Mouse (Mus musculus) MEL (cell line): ENCODE results near the gene Serping1. TPM values are rescaled to one million over a fixed set of nuclear protein-coding genes. Genes with fewer than 3 reads are reported as not detected.

Experiments used
- DNase-seq: peaks from one replicate; pipeline ENCODE4 v3.0.0; 2011; ENCODE audit warnings: low read depth, low spot score
- H3K27ac ChIP-seq: 2 replicates; pipeline ENCODE4 v1.5.1; 2012; ENCODE audit warnings: low read depth, mild to moderate bottlenecking, control low read depth, low read length, moderate library complexity; ENCODE audit not compliant: control insufficient read depth
- H3K27me3 ChIP-seq, 2 experiments: fragments of 150-350 bp in 1 of 2; sonication (generic) in 1 of 2; 2 replicates each; pipeline ENCODE4 v1.6.1; 2012; ENCODE audit warnings: low read length in 2 of 2, mild to moderate bottlenecking in 2 of 2, improper control_type of control experiment in 1 of 2, moderate library complexity in 1 of 2; ENCODE audit not compliant: insufficient read depth in 2 of 2, control insufficient read depth in 1 of 2
- H3K36me3 ChIP-seq, 2 experiments: 2 replicates each; pipeline ENCODE4 v1.6.1; 2012 to 2014; ENCODE audit warnings: low read length in 2 of 2, improper control_type of control experiment in 1 of 2, inconsistent platforms in 1 of 2, mild to moderate bottlenecking in 1 of 2; ENCODE audit not compliant: insufficient read depth in 2 of 2, control insufficient read depth in 1 of 2
- H3K4me1 ChIP-seq, 2 experiments: fragments of 150-350 bp in 1 of 2; sonication (generic) in 1 of 2; 2 replicates each; pipeline ENCODE4 v1.6.1; 2012; ENCODE audit warnings: low read length in 2 of 2, improper control_type of control experiment in 1 of 2, mild to moderate bottlenecking in 1 of 2; ENCODE audit not compliant: insufficient read depth in 2 of 2, control insufficient read depth in 1 of 2
- H3K4me3 ChIP-seq, 2 experiments: fragments of 150-350 bp in 1 of 2; sonication (generic) in 1 of 2; 2 replicates each; pipeline ENCODE4 v1.5.1; 2012; ENCODE audit warnings: low read depth in 2 of 2, low read length in 2 of 2, mild to moderate bottlenecking in 2 of 2, moderate library complexity in 2 of 2, control low read depth in 1 of 2, improper control_type of control experiment in 1 of 2; ENCODE audit not compliant: control insufficient read depth in 1 of 2, insufficient read depth in 1 of 2
- H3K79me2 ChIP-seq: 2 replicates; pipeline ENCODE4 v1.6.1; 2012; ENCODE audit warnings: mild to moderate bottlenecking, low read length, moderate library complexity; ENCODE audit not compliant: control insufficient read depth, poor library complexity, insufficient read depth
- H3K9ac ChIP-seq: 2 replicates; pipeline ENCODE4 v1.6.1; 2012; ENCODE audit warnings: low read depth, mild to moderate bottlenecking, control low read depth, low read length, moderate library complexity; ENCODE audit not compliant: control insufficient read depth, poor library complexity, severe bottlenecking
- H3K9me3 ChIP-seq: fragments of 150-350 bp; sonication (generic); replicated peaks from 2 replicates; pipeline ENCODE4 v1.6.1; 2012; ENCODE audit warnings: mild to moderate bottlenecking, low read length, improper control_type of control experiment, moderate library complexity; ENCODE audit not compliant: insufficient read depth
- BHLHE40 ChIP-seq: IDR thresholded peaks from 2 replicates; pipeline ENCODE4 v1.6.1; 2012; ENCODE audit warnings: low read depth, mild to moderate bottlenecking, inconsistent platforms, low read length, improper control_type of control experiment, borderline replicate concordance
- CHD1 ChIP-seq: IDR thresholded peaks from 2 replicates; pipeline ENCODE4 v1.6.1; 2012; ENCODE audit warnings: low read depth, mild to moderate bottlenecking, inconsistent platforms, low read length, improper control_type of control experiment
- CTCF ChIP-seq, 3 experiments: IDR thresholded peaks in 2 of 3; conservative IDR thresholded peaks in 1 of 3; 2 replicates each; pipeline ENCODE4 v1.5.1; 2011 to 2012; ENCODE audit warnings: low read length in 3 of 3, low read depth in 2 of 3, mild to moderate bottlenecking in 2 of 3, improper control_type of control experiment in 1 of 3, inconsistent platforms in 1 of 3, mixed read lengths in 1 of 3, moderate library complexity in 1 of 3; ENCODE audit not compliant: control insufficient read depth in 1 of 3, insufficient read depth in 1 of 3, poor library complexity in 1 of 3, severe bottlenecking in 1 of 3
- ELF1 ChIP-seq: IDR thresholded peaks from 2 replicates; pipeline ENCODE4 v1.6.1; 2014; ENCODE audit warnings: low read depth, mild to moderate bottlenecking, inconsistent platforms, low read length, improper control_type of control experiment, moderate library complexity
- EP300 ChIP-seq, 2 experiments: IDR thresholded peaks; 2 replicates each; pipeline ENCODE4 v1.6.1; 2011; ENCODE audit warnings: improper control_type of control experiment in 2 of 2, low read length in 2 of 2, low read depth in 1 of 2, mild to moderate bottlenecking in 1 of 2
- ETS1 ChIP-seq: IDR thresholded peaks from 2 replicates; pipeline ENCODE4 v1.6.1; 2012; ENCODE audit warnings: low read depth, mild to moderate bottlenecking, inconsistent platforms, low read length, improper control_type of control experiment, moderate library complexity
- GATA1 ChIP-seq: IDR thresholded peaks from 2 replicates; pipeline ENCODE4 v1.6.1; 2011; ENCODE audit warnings: low read depth, low read length, improper control_type of control experiment
- JUND ChIP-seq: IDR thresholded peaks from 2 replicates; pipeline ENCODE4 v1.6.1; 2011; ENCODE audit warnings: low read depth, mild to moderate bottlenecking, improper control_type of control experiment, low read length
- MAFK ChIP-seq: IDR thresholded peaks from 2 replicates; pipeline ENCODE4 v1.6.1; 2011; ENCODE audit warnings: low read depth, mild to moderate bottlenecking, low read length, improper control_type of control experiment, borderline replicate concordance
- MAX ChIP-seq: IDR thresholded peaks from 2 replicates; pipeline ENCODE4 v1.6.1; 2011; ENCODE audit warnings: low read length, improper control_type of control experiment
- MAZ ChIP-seq: IDR thresholded peaks from 2 replicates; pipeline ENCODE4 v1.6.1; 2012; ENCODE audit warnings: low read depth, mild to moderate bottlenecking, inconsistent platforms, low read length, improper control_type of control experiment
- MXI1 ChIP-seq: IDR thresholded peaks from 2 replicates; pipeline ENCODE4 v1.6.1; 2011; ENCODE audit warnings: mild to moderate bottlenecking, low read depth, low read length, improper control_type of control experiment
- MYC ChIP-seq: IDR thresholded peaks from 2 replicates; pipeline ENCODE4 v1.6.1; 2011; ENCODE audit warnings: low read depth, mild to moderate bottlenecking, low read length, improper control_type of control experiment, moderate library complexity
- NELFE ChIP-seq: IDR thresholded peaks from 2 replicates; pipeline ENCODE4 v1.6.1; 2011; ENCODE audit warnings: low read depth, low read length, improper control_type of control experiment
- NRF1 ChIP-seq: IDR thresholded peaks from 2 replicates; pipeline ENCODE4 v1.6.1; 2014; ENCODE audit warnings: low read depth, mild to moderate bottlenecking, inconsistent platforms, low read length, improper control_type of control experiment, moderate library complexity; ENCODE audit not compliant: poor library complexity, insufficient read depth, severe bottlenecking
- POLR2A ChIP-seq, 2 experiments: IDR thresholded peaks; 2 replicates each; pipeline ENCODE4 v1.6.1; 2011 to 2012; ENCODE audit warnings: low read length in 2 of 2, mild to moderate bottlenecking in 2 of 2, control low read depth in 1 of 2, improper control_type of control experiment in 1 of 2, low read depth in 1 of 2, moderate library complexity in 1 of 2; ENCODE audit not compliant: control insufficient read depth in 1 of 2, insufficient read depth in 1 of 2, poor library complexity in 1 of 2
- RAD21 ChIP-seq: IDR thresholded peaks from 2 replicates; pipeline ENCODE4 v1.6.1; 2011; ENCODE audit warnings: mild to moderate bottlenecking, low read depth, low read length, improper control_type of control experiment
- SIN3A ChIP-seq: IDR thresholded peaks from 2 replicates; pipeline ENCODE4 v1.6.1; 2012; ENCODE audit warnings: low read length, improper control_type of control experiment, inconsistent platforms
- SMC3 ChIP-seq: IDR thresholded peaks from 2 replicates; pipeline ENCODE4 v1.6.1; 2011; ENCODE audit warnings: low read depth, low read length, improper control_type of control experiment
- TAL1 ChIP-seq: IDR thresholded peaks from 2 replicates; pipeline ENCODE4 v1.6.1; 2012; ENCODE audit warnings: mild to moderate bottlenecking, inconsistent platforms, low read length, moderate library complexity, mixed read lengths
- TCF12 ChIP-seq: IDR thresholded peaks from 2 replicates; pipeline ENCODE4 v1.6.1; 2014; ENCODE audit warnings: low read depth, mild to moderate bottlenecking, inconsistent platforms, low read length, improper control_type of control experiment, moderate library complexity
- UBTF ChIP-seq: IDR thresholded peaks from 2 replicates; pipeline ENCODE4 v1.6.1; 2012; ENCODE audit warnings: low read depth, mild to moderate bottlenecking, inconsistent platforms, low read length, improper control_type of control experiment, moderate library complexity, borderline replicate concordance; ENCODE audit not compliant: insufficient read depth
- USF2 ChIP-seq, 2 experiments: IDR thresholded peaks; 2 replicates each; pipeline ENCODE4 v1.6.1; 2011 to 2012; ENCODE audit warnings: improper control_type of control experiment in 2 of 2, low read length in 2 of 2, borderline replicate concordance in 1 of 2, inconsistent platforms in 1 of 2, low read depth in 1 of 2, mild to moderate bottlenecking in 1 of 2; ENCODE audit not compliant: insufficient read depth in 1 of 2
- ZC3H11A ChIP-seq: IDR thresholded peaks from 2 replicates; pipeline ENCODE4 v1.6.1; 2012; ENCODE audit warnings: low read depth, mild to moderate bottlenecking, inconsistent platforms, low read length, improper control_type of control experiment
- ZMIZ1 ChIP-seq: IDR thresholded peaks from 2 replicates; pipeline ENCODE4 v1.6.1; 2012; ENCODE audit warnings: low read depth, mild to moderate bottlenecking, inconsistent platforms, low read length, improper control_type of control experiment, moderate library complexity
- polyA plus RNA-seq, 2 experiments: library from polyadenylated mRNA; stranded (reverse) in 1 of 2; unstranded in 1 of 2; fragments of >175 nt in 1 of 2; fragments of >200 nt in 1 of 2; gene quantifications; 2 replicates each; pipeline versions ENCODE4 v1.2.1 to v1.2.4; 2012; ENCODE audit warnings: low replicate concordance in 2 of 2, low read depth in 1 of 2; ENCODE audit not compliant: insufficient read length in 2 of 2, insufficient read depth in 1 of 2, missing spikeins in 1 of 2
- total RNA-seq: library from RNA; depleted of rRNA; stranded (reverse); fragments of 300-350 nt; gene quantifications from 2 replicates; pipeline ENCODE4 v1.2.3, GENCODE M21; 2012

Gene Serping1
- total and polyA plus RNA-seq, 3 experiments = not detected

GRCm38 (mm10) chr2:84799041-84799561 is 23.9 kb upstream of the Serping1 start (continued):
- TF ChIP-seq CHD1 = no peak
- TF ChIP-seq SIN3A = peak; percentile 59
- peak; percentile 31 for TF ChIP-seq RAD21
- peak; percentile 34 to 73 (median 56); a peak in 4 of 6 replicates for TF ChIP-seq CTCF (IDR thresholded peaks at IDR 0.05 in 2 of 3, conservative IDR thresholded peaks at IDR 0.05 in 1 of 3; ENCODE audit: control insufficient read depth in 1 of 3, insufficient read depth in 1 of 3, low read depth in 2 of 3, low read length in 3 of 3, poor library complexity in 1 of 3, severe bottlenecking in 1 of 3)
- no peak for TF ChIP-seq MAX
- TF ChIP-seq MAFK = no peak
- no peak for TF ChIP-seq ZC3H11A
- TF ChIP-seq USF2 (IDR thresholded peaks at IDR 0.05; ENCODE audit: borderline replicate concordance in 1 of 2, insufficient read depth in 1 of 2, low read depth in 1 of 2, low read length in 2 of 2) = no peak
- TF ChIP-seq EP300 (IDR thresholded peaks at IDR 0.05; ENCODE audit: low read depth in 1 of 2, low read length in 2 of 2) = 0 out of 4 replicates have a peak, but pooled peaks of 1 of the 2 experiments have one; percentile 23
- peak; percentile 56; the same call in 1 of the 2 replicates for TF ChIP-seq NRF1
- TF ChIP-seq NELFE = peak; percentile 44; the same call in 1 of the 2 replicates
- TF ChIP-seq UBTF = no peak
- no peak for TF ChIP-seq JUND
- no peak for TF ChIP-seq BHLHE40
- 0 out of 2 replicates have a peak, but pooled peaks have one; percentile 47 for TF ChIP-seq MYC
- no peak for TF ChIP-seq TCF12
- TF ChIP-seq MAZ = peak; percentile 70
- peak; percentile 52 for TF ChIP-seq SMC3

GRCm38 (mm10) chr2:84798493-84798921 is 23.3 kb upstream of the Serping1 start, which contains the start of gene Ube2l6:
Gene Ube2l6 (plus strand): TSS chr2:84798828.
- H3K4me3 ChIP-seq = peak within 1 kb of the TSS; percentile 72 to 86
- TF ChIP-seq CTCF (IDR thresholded peaks at IDR 0.05 in 2 of 3, conservative IDR thresholded peaks at IDR 0.05 in 1 of 3; ENCODE audit: control insufficient read depth in 1 of 3, insufficient read depth in 1 of 3, low read depth in 2 of 3, low read length in 3 of 3, poor library complexity in 1 of 3, severe bottlenecking in 1 of 3) = no peak
- no peak for TF ChIP-seq MAX
- peak; percentile 52 for TF ChIP-seq ETS1
- TF ChIP-seq ZMIZ1 = no peak
- peak; percentile 50; the same call in 1 of the 2 replicates for TF ChIP-seq MXI1
- TF ChIP-seq USF2 (IDR thresholded peaks at IDR 0.05; ENCODE audit: borderline replicate concordance in 1 of 2, insufficient read depth in 1 of 2, low read depth in 1 of 2, low read length in 2 of 2) = no peak
- TF ChIP-seq POLR2A (IDR thresholded peaks at IDR 0.05; ENCODE audit: control insufficient read depth in 1 of 2, insufficient read depth in 1 of 2, low read depth in 1 of 2, low read length in 2 of 2, poor library complexity in 1 of 2) = no peak
- TF ChIP-seq MAZ = 0 out of 2 replicates have a peak, but pooled peaks have one; percentile 24
- TF ChIP-seq TCF12 = peak; percentile 82
- peak; percentile 53 to 78; a peak in 3 of 4 replicates for TF ChIP-seq EP300 (IDR thresholded peaks at IDR 0.05; ENCODE audit: low read depth in 1 of 2, low read length in 2 of 2)
- TF ChIP-seq JUND = no peak
- TF ChIP-seq NELFE = peak; percentile 4; the same call in 1 of the 2 replicates
- TF ChIP-seq TAL1 = peak; percentile 79
- TF ChIP-seq ELF1 = no peak
- TF ChIP-seq UBTF = no peak
- no peak for TF ChIP-seq MAFK
- no peak for TF ChIP-seq NRF1
- TF ChIP-seq SIN3A = peak; percentile 20; the same call in 1 of the 2 replicates
- TF ChIP-seq GATA1 = peak; percentile 75
- H3K9me3 ChIP-seq = no peaks in the 10 kb centered on the region
- H3K9ac ChIP-seq = peak within 1 kb of the TSS; percentile 71
- H3K4me1 ChIP-seq = peaks cover 0 to 19% of the 10 kb centered on the region in 2 experiments
- peak; percentile 91 for DNase-seq
- no peaks in the 10 kb centered on the region for H3K79me2 ChIP-seq
- no peaks in the 10 kb centered on the region for H3K27me3 ChIP-seq
- peaks cover 0 to 5% of the 10 kb centered on the region in 2 experiments; a peak in 2 of 4 replicates for H3K36me3 ChIP-seq
- peak within 1 kb of the TSS; percentile 66 for H3K27ac ChIP-seq
